Mouse (Mus musculus): ENCODE measurements around the gene Etv6. TPM values are rescaled to one million over a fixed set of nuclear protein-coding genes. Genes with fewer than 3 reads are reported as not detected.

Etv6 gene
- total RNA-seq, 2 experiments from 2014 or later = 67.1 to 124 TPM

DNA sequence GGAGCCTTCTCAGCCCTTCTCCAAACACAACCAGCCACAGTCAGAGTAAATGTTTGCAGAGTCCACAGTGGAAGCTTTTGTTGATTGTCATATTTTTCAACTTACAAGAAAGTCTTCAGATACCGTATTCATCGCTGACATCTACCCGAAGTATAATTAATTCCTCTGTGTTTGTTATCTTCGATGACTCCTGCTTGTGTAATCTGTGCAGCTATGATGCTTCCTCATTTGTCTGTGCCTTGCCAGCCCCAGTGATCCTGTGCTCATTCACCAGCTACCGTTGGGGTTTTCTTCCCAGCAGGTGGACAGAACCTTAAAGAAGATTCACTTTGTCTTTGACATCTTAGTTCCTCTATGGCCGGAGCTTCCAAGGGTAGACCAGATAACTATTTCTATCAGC is 37.4 kb downstream of the Etv6 start:
- ATAC-seq (replicated peaks; ENCODE audit: poor library complexity) = peak; percentile 68

DNA sequence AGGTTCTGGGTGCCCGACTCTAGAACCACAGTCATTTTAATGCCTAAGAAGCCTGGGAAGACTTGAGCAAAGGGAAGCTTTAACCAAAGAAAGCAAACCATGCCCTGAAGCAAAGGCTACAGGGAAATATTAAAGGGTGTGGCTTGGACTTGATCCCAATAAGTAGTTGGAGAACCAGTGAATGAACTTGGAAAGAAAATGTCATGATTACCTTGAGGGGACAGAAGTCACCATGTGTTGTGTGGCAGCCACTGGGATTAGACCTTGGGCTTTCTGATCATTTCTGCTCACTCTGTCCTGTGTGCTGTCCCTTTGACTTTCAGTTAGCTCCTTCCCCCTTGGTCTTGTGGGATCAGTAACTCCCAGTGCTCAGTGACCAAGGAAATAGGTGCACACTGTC is 38.9 kb downstream of the Etv6 start:
- ATAC-seq (replicated peaks; ENCODE audit: poor library complexity) = no peak

DNA sequence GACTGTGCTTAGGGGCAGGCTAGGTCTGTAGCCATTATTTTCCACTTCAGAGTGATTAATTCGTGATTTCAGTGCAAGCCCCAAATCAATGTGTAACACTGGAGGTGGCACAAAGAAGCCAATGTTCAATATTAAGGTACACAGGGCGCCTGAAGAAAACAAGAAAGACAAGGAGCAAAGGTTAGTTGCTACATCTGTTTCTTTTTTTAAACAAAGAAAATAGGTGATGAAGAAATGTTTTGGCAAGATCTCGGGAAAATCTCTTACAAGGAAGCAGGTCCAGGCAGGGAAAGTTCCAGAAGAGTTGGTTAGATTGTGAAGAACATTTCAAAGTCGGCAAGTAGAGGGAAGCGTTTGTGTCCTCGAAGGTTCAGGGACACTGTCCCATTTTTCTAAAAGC is 39.5 kb downstream of the Etv6 start:
- no peak for ATAC-seq (replicated peaks; ENCODE audit: poor library complexity)

DNA sequence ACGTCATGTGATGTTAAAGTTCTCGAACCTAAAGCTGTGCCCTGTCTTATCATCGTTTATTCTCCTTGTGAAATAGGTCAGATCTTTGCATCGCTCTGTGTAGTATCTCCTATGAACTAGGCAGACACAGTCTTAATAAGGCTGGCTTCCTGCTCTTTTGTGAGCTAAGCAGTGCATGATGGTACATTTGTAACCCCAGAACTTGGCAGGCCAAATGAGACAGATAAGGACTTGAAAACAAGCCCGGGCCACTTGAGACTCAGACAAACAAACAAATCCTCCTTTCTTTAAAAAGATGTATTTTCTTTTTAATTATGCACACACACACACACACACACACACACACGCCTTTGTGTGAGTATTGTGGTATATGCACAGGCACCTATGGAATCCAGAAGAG is 42.5 kb downstream of the Etv6 start:
- 0 out of 2 replicates have a peak, but pooled peaks have one; percentile 9 for ATAC-seq (replicated peaks; ENCODE audit: poor library complexity)

DNA sequence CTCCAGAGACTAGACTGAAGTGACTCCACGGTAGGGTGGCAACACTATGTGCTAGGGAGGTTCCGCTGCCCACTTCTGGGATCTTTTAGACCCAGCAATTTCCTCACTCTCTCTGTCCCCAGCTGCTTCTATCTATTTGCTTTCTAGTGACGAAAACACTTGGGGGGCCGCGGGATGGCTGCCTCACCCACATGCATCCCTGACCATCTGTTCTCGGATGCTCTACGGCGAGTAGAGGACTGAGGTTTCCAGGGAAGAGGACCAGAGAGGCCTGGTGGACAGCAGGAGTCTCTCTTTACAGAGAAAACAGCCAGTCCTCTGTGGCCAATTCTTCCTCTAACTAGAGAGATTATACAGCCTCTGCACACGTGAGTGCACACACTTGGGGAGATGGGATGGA is 43.6 kb downstream of the Etv6 start:
- ATAC-seq (replicated peaks; ENCODE audit: poor library complexity) = no peak

- ATAC-seq (replicated peaks; ENCODE audit: poor library complexity) = no peak
Observed at GRCm38 (mm10) chr6:134079563-134079962, 44.1 kb downstream of the Etv6 start.

DNA sequence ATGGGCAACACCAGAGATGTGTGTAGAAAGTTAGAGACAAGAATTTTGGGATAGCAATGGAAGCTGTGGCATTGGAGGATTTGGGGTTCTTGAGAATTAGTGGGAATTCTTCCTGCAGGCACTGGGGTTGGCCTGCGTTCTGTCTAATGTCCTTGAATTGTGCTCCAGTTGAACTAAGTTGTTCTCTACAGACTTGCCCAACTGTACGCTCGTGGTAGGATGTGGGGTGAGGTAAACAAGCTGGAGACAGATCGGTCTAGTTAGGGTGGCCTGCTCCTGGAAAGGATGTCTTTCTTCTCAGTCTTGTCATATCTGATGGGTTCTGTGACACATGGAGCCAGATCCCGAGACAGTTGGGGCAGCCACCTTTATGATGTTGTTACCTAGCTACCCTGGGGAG is 45.4 kb downstream of the Etv6 start:
- ATAC-seq (replicated peaks; ENCODE audit: poor library complexity) = no peak

- peak; percentile 39 for ATAC-seq (replicated peaks; ENCODE audit: poor library complexity)
Observed at GRCm38 (mm10) chr6:134082229-134082920, 46.9 kb downstream of the Etv6 start.

- no peak for ATAC-seq (replicated peaks; ENCODE audit: poor library complexity)
Observed at GRCm38 (mm10) chr6:134083428-134083827, 47.9 kb downstream of the Etv6 start.

DNA sequence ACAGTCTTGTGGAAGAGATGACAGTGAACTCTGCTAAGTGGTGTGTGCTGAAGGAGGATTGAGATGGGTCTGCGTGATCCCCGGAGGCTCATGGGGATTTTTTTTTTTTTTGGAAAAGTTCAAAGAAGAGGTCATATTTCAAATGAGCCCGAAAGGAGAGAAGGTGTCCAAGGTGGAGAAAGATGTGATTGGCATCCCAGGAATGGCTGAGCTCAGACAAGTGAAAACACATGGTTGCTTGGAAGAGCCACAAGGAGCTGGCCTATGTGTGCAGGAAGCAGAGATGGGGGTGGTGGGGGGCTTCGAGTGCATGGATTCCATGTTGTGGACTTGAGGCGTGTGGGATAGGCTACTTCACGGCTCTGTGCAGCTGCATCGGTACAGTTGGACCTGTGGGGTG is 50.9 kb downstream of the Etv6 start:
- ATAC-seq (replicated peaks; ENCODE audit: poor library complexity) = no peak

DNA sequence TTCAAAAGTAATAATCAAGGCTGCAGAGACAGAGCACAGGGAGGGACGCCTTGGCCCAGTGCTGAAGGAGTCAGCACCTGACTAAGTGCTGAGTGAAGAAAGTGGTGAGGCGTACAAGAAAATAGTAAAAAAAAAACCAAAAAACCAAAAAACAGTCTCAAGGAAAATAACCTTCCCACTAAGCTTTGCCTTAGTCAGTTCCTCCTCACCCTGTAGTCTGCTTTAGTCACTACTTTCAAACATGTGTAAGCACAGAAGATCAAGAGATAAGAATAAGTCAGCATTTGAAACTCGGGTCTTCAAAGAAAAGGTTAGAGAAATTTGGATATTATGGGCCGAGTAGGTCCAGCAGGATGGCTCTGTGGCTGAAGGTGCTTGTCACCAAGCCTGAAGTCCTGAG is 52.2 kb downstream of the Etv6 start:
- ATAC-seq (replicated peaks; ENCODE audit: poor library complexity) = no peak

DNA sequence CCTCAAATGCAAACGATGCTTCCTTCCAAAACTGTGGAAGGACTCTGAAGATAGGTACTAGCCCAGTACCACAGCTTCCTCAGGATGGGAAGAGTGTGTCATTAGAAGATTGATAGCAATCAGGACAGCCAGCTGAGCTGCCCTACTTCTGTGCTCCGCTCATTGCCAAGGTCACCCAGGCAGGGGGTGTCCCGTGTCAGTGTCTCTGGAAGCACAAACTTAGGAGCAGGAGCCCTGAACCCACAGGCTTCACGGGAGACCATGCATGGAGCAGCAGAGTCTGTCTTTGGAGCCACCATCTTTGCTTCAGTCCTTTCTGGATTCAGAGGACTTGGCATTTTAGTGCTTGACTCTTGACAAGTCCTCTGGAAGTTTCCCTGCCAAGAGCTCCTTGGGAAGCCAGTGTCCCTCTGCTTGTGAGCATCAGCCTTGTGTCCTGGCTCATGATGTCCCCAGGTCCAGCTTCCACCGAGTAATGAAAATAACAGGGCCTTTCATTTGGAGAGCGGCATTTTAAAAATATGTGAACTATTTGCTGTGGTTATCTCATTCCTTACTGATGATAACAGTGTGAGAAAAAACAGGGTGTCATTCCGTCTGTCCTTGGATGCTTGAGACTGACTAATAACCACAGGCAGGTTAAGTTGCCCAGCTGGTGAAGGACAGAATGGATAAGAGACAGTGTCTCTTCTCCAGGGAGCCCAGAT is 54.3 kb downstream of the Etv6 start:
- ATAC-seq (replicated peaks; ENCODE audit: poor library complexity) = peak; percentile 57; the same call in 1 of the 2 replicates

GRCm38 (mm10) chr6:134090378-134090692 is 54.8 kb downstream of the Etv6 start:
- no peak; the same call in 1 of the 2 replicates for ATAC-seq (replicated peaks; ENCODE audit: poor library complexity)

DNA sequence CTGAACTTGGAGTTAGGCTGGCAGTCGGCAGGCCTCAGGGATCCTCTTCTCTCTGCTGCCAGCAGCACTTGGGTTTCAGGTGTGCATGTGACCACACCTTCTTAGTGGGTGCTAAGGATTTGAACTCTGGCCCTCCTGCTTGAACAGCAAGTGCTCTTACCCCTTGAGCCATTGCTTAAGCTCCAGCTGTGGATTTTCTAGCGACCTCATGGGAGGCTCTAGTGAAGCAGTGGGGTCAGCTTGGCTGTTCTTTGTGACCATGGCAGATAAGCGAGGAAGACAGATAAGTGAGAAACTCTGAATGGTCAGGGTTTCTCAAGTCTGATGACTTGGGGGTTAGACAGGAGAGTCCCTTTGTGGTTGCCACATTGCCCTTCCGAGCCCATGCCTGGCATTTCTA is 55.4 kb downstream of the Etv6 start:
- ATAC-seq (replicated peaks; ENCODE audit: poor library complexity) = no peak

GRCm38 (mm10) chr6:134091398-134091801 is 55.9 kb downstream of the Etv6 start:
- ATAC-seq (replicated peaks; ENCODE audit: poor library complexity) = no peak

- ATAC-seq (replicated peaks; ENCODE audit: poor library complexity) = no peak
Observed at GRCm38 (mm10) chr6:134094066-134094465, 58.6 kb downstream of the Etv6 start.

- ATAC-seq (replicated peaks; ENCODE audit: poor library complexity) = peak; percentile 38
Observed at GRCm38 (mm10) chr6:134094620-134095019, 59.1 kb downstream of the Etv6 start.

DNA sequence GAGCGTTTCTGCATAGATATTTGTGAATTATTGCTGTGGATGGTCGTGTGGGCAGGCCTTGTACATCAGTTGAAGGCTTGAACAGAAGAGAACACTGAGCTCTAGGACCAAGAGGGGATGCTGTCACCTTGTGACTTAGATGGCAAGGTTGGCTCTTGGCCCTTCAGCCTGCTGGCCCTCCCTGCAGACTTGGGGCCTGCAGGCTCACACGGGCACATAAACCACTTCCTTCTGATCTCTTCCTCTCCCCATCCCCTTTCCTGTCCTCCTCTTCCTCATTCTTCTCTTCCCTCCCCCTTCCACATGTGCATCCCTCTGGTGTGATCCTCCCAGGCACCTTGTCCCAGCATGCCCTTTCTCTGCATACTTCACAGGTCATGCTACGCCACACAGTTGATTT is 60.1 kb downstream of the Etv6 start:
- peak; percentile 39 for ATAC-seq (replicated peaks; ENCODE audit: poor library complexity)

GRCm38 (mm10) chr6:134099976-134100743 is 64.7 kb downstream of the Etv6 start:
- ATAC-seq (replicated peaks; ENCODE audit: poor library complexity) = no peak

DNA sequence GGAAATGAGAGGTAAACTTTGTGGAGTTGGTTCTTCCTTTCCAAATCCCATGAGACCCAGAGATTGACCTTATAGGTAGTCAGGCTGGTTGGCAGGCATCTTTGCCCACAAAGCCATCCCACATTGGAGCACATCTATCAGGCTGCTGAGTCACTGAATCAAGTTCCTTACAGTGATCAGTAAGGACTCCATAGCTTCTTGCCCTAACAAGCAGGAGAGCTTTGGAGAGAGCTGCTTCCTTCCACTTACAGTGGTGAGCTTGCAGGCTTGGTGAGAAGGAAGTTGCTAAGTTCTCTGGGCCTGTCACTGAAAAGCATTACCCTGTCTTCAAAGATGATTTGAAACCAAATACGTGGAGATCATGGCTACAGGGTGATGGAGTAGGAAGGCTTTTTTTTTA is 66.9 kb downstream of the Etv6 start:
- ATAC-seq (replicated peaks; ENCODE audit: poor library complexity) = peak; percentile 40

DNA sequence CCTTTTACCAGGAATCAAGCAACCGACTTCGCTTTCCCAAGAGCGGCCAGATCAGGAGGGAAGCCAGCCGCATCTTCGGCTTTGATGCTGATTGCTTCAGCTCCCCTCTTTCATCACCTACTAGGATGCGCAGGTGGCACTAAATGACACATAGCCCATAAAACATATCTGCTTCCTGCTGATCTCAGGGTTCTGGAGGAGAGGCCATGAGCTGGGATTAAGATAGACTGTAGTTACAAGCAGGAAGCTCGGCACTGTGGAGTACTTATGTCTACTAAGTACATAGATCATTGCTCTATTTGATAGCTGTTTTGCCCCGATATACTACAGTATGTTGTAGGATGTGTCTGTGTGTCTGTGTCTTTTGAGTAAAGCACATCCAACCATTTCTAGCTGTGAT is 68.0 kb downstream of the Etv6 start:
- peak; percentile 13; the same call in 1 of the 2 replicates for ATAC-seq (replicated peaks; ENCODE audit: poor library complexity)
